Mouse (Mus musculus) frontal cortex, postnatal 10 days (tissue): Measurements from ENCODE around the gene Lgals3bp.

Source experiments
- DNase-seq, 2 experiments: peaks; one replicate each; pipeline ENCODE4 v3.0.0; 2022; ENCODE audit warnings: low spot score in 2 of 2, mixed read lengths in 1 of 2

Gene Lgals3bp

GRCm38 (mm10) chr11:118401760-118402280 lies at the start of gene Lgals3bp:
TSS of gene Lgals3bp (minus strand) at chr11:118402092.
- DNase-seq, result peak in 1 of 2 experiments; percentile 45

DNA sequence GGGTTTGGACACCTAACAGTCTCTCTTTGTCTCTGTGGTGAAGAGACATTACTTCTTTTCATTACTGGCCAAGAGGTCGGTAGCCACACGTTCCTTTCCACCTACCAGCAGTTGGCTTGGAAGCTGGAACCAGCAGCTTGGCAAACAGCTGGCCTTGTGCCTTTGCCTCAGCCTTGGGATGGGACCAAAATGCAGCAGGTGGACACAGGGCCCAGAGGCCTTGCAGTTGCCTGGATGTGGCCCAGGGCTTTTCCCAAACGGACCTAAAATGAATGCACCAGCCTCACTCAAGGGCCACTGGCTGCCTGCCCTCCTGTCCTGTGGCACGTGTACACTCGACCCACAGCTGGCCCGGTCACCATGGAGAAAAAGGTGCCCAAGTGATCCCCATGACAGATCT lies 49.3 kb upstream of the Lgals3bp start:
- DNase-seq, result no peak

DNA sequence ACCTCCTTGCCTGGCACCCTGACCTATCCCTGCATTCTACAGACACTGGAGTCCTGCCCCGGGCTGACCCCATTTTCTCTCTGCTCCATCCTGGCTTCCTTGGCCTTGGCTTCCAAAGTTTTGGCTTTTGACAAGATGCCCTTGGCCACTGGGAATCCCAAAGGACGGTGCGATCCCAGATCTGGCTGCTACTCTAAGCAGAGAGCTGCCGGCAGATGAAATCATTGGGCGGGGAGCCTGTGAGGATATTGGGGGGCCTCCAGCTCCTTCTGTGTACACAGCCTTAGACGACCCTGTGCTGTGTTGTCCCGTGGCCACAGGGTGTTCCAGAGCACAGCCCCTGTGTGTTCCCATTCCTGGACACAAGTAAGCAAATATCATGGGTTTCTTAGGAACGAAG lies 46.5 kb upstream of the Lgals3bp start:
- DNase-seq, result no peak

GRCm38 (mm10) chr11:118447346-118447745 lies 45.5 kb upstream of the Lgals3bp start:
- no peak for DNase-seq

GRCm38 (mm10) chr11:118445843-118446242 lies 44.0 kb upstream of the Lgals3bp start:
- DNase-seq, result peak in 1 of 2 experiments; percentile 66

GRCm38 (mm10) chr11:118443201-118443970 lies 41.5 kb upstream of the Lgals3bp start:
- DNase-seq, result no peak

DNA sequence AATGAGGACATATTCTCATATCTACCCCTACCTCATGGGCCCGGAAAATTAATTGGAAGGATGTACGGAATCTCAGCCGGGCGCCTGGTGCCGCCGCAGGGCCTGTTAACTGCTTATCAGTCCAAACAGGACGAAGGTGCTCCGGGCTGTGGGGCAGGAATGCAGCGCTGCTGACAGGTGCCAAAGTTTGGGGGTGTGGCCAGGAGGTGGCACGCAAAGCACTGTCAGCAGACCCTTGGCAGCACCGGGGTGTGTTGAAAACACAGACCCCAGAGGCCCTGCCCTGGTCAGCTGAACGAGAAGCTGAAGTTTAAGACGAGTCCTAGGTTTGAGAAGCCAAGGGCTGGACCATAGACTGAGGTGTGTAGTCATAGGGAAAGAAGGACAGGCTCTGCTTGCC lies 40.8 kb upstream of the Lgals3bp start:
- no peak for DNase-seq

- DNase-seq, result no peak
Observed at GRCm38 (mm10) chr11:118438665-118439414, 36.9 kb upstream of the Lgals3bp start.

GRCm38 (mm10) chr11:118436471-118436935 lies 34.6 kb upstream of the Lgals3bp start:
- DNase-seq, result peak; percentile 46 to 51

DNA sequence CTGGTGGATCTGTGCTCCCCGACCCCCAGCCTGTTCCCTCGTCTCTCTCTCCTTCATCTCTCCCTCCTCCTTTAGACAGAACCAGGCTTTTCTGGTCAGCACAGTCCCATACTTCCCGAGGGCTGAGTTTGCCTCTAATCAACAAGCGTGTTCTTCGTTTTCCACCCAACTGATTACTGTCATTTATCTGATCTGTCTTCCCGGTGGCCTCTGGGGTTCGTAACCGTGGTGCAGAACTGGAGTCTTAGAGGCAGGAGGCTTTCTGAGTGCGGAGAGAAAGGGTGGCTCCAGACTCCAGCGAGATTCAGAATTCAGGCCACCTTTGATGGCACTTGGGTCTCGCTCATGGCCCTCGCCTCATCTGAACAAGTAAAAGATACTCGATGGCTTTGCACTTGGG lies 32.2 kb upstream of the Lgals3bp start:
- no peak for DNase-seq

DNA sequence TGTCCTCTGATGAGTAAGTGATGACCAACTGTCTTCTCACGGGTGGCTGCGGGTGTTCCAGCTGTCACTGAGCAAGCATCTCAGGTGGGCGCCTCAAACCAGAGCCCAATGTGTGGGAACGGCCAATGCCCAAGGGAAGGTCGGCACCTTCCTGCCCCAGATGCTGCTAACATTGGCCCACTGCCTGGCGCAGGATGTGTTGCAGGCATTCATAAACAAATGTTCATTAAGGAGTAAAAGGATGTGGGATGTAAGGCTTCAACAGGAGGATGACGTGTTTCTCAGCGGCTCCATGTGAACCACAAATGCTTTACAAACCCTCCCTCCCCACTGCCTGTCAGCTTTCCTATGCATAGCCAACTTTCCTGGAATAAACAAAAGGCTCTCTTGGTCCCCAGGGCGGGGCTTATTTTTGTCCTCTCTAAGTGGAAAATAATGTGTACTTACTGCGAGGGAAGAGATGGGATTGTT lies 31.5 kb upstream of the Lgals3bp start:
- no peak for DNase-seq

DNA sequence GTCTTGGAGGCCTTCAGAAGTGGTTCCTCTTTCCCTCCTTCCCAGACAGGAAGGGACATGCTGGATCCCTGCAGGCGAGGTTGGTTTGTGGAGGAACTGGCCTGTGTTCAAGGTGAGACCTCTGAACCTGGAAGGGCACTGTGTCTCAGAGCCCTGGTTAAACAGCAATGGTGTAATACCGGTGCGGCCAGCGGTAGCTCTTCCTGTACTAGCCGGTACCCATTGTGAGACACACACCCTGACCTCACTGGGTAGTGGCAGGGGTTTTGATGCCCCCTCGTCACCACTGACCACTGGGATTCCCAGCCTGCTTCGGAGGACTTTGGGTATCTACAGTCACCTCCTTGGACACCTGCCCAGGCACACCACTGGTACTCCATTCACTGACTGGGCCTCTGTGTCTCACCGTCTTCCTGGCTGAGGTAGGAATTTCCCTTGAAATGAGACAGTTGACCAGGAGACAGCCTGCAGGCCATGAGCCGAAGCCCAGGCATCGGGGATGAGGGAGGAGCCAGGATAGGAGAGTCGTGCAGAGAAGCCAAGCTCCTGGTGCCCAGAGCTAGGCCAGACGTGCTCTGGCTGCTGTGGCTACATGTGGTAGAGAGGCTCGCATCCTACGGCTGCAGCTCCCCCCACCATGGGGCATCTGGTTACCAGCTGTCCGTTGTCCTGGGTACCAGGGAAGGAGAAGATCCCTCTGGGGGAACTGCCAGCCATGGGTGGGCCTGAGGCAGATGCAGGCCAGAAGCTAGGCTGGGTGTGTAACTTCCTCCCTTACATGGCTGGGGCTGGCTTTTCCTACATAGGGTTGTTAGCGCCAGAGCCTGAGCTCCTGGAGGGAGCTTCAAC lies 29.4 kb upstream of the Lgals3bp start:
- DNase-seq, result no peak

DNA sequence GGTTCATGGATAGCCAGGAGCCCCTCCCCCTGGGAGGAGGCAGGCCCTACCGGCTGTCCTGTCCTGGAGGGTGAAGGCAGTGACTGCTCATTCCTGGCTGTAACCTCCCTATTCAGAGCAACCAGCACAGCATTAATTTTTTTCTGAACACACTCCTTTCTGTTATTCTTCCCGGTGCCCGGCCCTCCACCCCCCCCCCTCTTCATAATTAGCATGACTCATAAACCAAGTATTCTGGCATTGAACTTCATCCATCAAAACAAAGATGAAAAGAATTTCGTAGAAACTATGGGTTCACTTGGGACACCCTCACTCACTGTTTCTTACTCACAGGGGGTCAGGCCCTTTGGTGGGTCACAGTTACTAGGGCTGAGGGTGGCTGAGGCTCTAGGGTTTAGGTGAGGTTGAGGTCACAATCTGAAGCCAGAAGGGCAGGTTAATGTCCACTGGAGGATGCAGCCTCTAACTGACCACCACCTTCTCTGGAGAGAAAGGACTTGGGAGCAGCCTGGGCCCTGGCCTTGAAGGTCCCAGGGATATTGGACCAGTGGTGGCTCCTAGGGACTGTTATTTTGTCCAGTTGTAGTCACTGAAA lies 28.5 kb upstream of the Lgals3bp start:
- no peak for DNase-seq

- no peak for DNase-seq
Observed at GRCm38 (mm10) chr11:118428944-118429709, 27.2 kb upstream of the Lgals3bp start.

GRCm38 (mm10) chr11:118428460-118428868 lies 26.6 kb upstream of the Lgals3bp start:
- DNase-seq, result no peak

DNA sequence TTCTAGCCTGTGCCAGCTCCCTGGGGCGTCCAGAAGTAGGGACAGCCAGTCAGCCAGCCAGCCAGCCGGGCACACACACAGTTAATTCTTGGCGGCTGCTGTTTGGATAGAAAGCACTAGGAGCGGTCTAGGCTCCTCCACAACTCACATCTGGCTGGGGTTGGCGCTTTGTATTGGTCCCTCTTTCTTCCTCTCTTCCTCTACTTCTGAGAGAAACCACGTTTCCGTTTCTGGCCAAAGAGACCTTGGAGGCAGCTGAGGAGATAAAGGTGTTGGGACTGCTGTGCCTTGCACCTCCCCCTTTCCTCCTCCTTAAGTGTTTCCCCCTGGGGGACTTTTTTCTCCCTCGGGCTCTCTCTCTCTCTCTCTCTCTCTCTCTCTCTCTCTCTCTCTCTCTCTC lies 26.1 kb upstream of the Lgals3bp start, which contains the start of gene C1qtnf1:
Gene C1qtnf1, plus strand, starts transcription at position 218 of the 400 bp plus-strand sequence.
- DNase-seq, result no peak

GRCm38 (mm10) chr11:118427266-118427779 lies 25.4 kb upstream of the Lgals3bp start:
- DNase-seq, result no peak

GRCm38 (mm10) chr11:118426765-118427164 lies 24.9 kb upstream of the Lgals3bp start:
- no peak for DNase-seq

- no peak for DNase-seq
Observed at GRCm38 (mm10) chr11:118424621-118425335, 22.9 kb upstream of the Lgals3bp start.
